Mouse (Mus musculus) monocyte, adult 2 months (primary cell): ENCODE measurements around the gene Slc25a17.

Source experiments
- DNase-seq, 2 experiments: peaks; one replicate each; pipeline ENCODE4 v3.0.0; 2022; ENCODE audit warnings: low spot score in 2 of 2, low read depth in 1 of 2

Gene Slc25a17

DNA sequence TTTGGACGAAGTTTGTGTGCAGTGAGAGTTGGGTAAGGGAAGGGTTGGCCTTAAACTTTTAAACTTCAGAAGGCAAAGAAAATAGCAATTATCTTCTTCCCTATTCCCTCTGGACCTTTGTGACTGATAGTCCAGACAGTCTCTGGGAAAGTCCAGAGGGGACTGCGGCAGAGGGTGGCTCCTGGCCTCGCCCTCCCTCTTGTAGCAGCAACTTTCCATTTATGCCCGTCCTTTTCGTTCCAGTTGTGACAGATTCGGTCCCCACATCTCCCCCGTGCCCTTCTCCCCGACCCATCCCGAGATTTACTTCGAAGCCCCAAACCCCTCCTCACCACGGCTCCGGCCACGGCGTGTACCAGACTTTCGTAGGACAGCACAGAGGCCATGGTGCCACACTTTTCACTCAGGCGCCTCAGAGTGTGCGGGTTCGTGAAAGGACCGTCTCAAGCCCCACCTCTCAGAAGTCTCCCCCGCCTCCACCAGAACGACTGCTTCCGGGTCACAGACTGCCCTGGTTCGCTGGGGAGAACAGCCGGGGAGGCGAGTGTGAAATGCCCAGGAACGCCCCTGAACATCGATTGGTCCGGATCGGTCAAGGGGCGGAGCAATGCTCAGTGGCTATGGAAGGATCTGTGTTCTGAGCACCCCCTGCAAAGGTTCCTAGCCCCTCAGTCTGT, at the start of gene Slc25a17:
Gene Slc25a17 (minus strand): TSS at position 468 of the 677 bp plus-strand sequence.
- peak; percentile 88 for DNase-seq

DNA sequence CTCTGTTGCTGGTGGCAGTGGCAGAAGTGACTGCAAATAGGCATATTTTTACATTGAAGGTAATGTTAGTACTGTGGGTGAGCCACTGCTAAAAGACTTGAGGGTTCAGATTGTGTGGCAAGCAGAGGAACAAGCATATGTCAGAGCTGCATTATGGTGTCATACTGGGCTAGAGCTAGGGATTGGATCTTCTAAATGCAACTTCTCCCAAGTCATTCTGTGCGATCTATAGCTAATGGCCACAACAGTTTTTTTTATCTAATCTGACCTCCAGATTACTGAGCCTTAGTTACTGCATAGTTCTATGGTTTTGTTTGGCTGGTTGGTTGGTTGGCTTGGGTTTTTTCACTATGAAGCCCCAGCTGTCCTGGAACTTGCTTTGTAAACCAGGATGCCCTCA, 47.6 kb upstream of the Slc25a17 start, which contains the start of gene Dnajb7:
Gene Dnajb7 (minus strand): TSS at position 101 of the 400 bp plus-strand sequence.
- no peak for DNase-seq

DNA sequence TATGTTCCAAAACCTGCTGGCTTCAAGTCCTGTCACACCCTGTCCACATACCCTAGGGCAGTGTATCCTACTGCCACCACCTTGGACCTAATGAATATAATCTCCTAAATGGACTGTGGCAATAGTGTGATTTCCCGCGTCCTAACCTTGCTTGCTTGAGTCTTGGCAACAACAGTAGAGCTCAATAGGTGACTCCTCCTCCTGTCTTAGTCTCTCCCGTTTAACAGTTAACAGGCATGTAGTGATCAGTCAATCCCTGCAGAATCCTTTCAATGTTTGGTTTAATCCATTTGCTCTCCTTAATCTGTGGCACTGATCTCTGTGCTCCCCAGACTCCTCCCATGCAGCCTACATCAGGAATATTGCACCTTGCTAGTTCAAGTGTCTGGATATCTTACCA, 44.4 kb upstream of the Slc25a17 start:
- no peak for DNase-seq

DNA sequence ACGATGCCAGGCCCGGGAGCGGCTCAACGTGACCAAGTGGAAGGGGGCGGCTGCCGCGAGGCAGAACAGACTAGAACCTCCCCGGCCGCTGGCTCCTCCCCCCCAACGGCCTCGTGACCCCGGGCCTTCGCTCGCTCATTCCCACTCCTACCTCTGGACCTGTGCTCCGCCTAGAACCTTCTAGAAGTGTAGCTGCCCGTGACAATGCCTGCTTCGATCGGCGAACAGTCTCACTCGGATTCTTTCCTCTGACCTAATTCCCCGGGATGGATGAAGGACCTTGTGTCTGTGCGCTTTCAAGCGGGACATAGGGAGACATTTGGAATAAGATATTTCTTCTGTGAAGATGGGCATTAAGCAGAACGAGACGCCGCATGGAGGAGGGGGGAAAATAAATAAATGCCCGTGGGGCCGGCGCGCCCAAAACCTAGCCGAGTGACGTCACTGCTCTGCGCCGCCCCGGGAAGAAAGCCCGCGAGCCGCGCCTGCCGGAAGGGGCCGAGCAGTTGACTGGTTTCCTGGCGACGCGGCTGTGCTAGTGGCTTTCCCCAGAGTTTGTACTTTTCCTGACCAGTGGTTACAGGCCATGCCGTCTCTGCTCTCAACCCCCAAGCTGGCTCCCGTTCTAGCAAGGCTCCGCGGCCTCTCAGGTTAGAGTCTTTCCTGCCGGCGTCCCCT, 39.2 kb upstream of the Slc25a17 start, which contains the start of the genes St13 and Xpnpep3:
Gene St13 (minus strand): TSS at position 440 of the 678 bp plus-strand sequence.
Gene Xpnpep3 (plus strand): TSS at position 501 of the 678 bp plus-strand sequence.
- peak; percentile 94 to 97 for DNase-seq

DNA sequence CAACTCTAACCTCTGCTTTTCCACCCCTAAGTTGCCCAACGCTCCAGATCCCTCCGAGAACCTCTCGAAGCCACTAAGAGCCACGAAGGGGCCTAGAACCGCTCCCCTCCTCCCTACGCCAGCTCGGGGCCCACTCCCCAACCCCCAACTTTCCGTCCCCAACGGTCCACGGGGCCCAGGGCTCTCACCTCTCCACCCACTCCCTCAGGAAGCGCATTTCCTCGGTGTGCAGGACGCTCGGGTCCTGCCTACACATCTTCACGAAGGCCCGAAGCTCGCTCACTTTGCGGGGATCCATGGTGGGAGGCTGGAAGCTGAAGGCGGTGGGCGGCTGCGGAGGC, 38.7 kb upstream of the Slc25a17 start:
- no peak for DNase-seq

DNA sequence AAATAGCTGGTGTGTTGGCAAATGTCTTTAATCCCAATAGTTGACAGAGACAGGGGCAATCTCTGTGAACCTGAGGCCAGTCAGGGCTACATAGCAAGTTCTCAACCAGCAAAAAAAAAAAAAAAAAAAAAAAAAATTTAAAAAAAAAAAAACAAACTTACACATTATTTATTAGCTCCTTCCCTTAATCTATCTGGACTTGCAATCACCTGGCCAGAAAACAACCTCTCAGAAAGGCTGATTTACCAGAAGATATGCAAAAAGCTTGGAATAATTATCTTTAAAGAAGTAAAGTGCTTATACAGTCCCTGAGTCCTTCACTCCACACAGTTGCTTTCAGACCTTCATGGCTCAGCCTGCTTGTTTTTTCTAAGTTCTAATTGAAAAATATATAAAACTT, 37.6 kb upstream of the Slc25a17 start:
- DNase-seq = no peak

DNA sequence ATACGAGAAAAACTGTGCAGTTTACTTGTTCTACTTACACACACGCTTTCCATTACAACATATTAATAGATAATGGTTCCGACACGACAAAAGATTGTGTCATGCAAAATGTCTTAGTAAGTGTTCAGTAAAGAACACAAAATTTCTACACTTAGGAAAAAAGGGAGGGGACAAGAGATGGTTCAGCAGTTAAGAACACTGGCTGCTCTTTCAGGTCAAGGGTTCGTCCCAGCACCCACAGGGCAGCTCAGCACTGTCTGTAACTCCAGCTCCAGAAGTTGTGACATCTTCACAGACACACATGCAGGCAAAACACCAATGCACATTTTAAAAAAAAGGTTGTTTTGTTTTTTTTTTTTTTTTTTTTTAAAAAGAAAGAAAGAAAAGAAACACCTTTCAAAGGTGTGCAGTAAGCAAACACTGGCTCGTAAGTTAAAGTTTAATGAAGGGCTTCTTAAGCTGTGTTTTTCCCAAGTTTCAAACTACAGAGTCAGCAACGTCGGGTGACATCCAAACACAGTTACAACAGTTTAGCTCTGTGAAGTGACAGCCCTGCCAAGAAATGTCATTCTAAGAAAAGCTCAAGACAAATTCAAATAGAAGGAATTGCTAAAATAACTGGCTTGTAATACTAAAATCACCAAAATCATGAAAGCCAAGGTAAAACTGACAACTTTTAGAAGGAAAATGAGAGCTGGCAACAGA, 33.8 kb upstream of the Slc25a17 start:
- no peak for DNase-seq

DNA sequence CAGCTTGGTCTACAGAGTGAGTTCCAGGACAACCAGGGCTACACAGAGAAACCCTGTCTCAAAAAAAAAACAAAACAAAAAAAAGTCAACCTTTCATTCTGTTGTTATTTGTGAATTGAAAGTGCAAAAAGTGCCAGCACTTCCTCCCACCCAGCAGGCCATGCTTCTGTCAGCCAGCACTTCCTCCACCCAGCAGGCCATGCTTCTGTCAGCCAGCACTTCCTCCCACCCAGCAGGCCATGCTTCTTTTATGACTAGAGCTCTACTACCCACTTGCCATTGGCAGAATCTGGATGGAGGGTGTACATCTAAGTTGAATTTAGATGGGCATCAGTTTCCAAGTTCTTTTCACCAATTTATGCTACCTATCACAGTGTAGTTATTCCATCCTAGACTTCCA, 32.4 kb upstream of the Slc25a17 start:
- DNase-seq = peak; percentile 35 to 56

DNA sequence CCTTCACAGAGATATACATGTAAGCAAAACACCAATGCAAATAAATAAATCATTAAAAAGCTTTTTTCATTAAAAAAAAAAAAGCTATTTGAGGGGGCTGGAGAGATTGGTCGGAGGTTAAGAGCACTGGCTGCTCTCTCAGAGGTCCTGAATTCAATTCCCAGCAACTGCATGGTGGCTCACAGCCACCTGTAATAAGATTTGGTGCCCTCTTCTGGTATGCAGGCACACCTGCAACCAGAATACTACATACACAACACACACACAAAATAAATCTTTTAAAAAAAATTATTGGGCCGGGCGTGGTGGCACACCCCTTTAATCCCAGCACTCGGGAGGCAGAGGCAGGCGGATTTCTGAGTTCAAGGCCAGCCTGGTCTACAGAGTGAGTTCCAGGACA, 25.7 kb upstream of the Slc25a17 start:
- no peak for DNase-seq

DNA sequence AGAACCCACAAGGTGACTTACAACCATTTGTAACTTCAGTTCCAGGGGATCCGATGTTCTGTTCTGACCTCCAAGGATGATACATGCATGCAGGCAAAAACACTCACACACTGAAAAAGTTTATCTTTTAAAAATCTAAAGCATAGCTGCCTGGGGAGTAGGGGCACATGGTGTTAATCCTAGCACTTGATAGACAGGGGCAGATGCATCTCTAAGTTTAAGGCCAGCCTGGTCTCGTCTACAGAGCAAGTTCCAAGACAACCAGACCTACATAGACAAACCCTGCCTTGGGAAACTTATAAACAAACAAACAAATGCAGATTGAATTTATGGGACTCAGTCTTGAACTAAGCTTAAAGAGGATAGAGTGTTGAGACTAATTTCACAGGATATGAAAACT, 18.2 kb upstream of the Slc25a17 start:
- no peak for DNase-seq

DNA sequence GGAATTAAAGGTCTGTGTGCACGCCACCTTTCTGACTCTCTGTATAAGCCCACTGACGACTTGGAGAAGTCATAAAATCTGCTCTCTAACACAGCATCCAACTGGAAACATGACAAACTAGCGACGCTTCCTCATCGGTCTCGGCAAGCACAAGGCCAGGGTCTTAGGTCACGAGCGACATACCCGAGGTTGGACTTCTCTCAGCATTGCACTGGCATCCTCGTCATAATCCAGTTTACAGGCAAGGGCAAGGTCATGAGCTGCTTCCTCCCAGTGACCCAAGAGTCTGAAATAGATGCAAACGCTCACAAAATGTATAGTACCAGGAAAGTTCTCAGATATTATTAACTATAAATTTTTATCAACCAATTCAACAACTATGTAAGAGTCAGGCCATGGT, 14.0 kb upstream of the Slc25a17 start:
- no peak for DNase-seq

DNA sequence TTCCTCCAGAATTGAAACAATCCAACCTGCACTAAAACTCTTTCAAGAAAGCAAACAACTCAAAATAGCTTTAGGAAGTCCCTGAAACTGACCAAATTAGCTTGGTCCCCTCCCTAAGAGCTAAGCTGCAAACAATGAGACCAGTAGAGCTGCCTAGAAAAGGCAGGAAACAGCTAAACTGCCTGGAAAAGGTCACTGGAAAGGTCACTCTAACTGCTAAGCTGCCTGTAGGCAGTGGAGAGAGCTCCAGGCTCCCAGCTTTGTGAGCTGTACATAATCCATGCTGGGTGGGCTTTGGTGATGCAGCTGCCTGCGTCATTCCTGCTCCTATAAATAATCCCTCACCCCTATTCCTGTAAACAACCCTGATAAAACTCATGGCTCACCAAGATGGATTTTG, 9.7 kb upstream of the Slc25a17 start:
- DNase-seq = no peak

DNA sequence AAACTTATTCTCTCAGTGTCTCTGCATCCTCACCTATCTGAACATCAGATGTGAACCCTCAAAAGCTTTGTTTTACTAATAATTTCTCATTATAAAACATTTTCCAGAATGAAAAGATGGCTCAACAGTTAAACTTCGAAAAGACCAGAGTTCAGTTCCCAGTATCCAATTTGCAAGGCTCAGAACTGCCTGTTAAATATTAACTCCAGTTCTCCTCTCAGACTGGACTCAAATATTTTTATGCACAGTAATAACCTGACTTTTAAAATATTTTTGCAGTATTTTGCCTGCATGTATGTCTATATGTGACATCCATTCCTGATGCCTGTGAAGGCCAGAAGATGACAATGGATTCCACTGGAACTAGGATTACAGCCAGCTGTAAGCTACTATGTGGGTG, 8.0 kb upstream of the Slc25a17 start:
- DNase-seq = no peak

DNA sequence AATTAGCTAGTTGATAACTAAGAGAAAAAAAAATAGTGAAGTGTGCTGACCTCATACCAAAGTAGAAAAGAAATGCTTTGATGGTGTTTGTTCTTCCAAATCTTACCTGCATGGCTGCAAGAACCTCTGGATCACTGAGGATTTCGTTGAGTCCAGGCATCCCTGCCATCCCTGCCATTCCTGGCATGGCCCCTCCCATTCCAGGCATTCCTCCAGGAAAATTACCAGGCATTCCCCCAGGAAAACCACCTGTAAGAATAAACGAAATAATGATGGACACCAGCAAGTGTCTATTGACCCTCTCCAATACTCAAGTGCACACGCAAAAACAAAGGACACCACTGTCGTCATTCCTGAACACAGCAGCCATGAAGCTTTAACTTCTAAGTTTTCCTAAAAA, 5.6 kb upstream of the Slc25a17 start:
- no peak for DNase-seq

DNA sequence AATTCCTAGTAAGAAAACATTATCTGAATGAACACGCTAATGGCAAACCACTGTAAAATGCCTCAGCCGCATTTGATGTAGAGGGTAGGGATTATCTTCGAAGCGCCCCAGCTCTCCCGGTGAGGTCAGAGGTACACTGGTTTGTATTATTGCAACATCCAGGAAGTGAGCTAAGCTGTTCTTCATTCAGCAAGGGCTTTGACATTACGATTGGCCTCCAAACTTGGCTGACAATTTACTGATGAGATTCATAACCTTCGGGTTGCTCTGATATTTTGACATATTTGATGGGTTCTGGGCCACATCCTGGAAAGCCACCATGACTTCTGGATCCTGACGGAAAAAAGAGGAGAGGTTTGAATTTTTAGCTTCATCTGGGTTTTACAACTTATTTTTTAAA, 4.6 kb upstream of the Slc25a17 start:
- DNase-seq = no peak

DNA sequence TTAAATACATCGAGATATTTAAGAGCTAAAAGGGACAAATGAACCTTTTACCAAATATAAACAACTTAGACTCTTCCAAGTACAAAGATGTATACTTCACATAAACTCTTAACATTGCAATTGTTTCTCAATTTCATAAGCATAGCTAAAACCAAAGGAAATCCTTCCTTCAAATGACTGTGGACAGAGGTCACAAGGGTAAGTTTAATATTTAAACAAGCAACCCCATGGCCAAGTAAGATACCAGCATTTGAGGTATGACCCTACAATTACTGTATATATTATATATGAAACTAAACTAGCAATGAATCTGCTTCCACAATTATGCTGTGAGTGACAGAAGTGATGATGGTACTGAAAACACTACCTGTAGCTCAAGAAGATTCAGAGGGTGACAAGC, 3.7 kb upstream of the Slc25a17 start:
- DNase-seq = no peak

DNA sequence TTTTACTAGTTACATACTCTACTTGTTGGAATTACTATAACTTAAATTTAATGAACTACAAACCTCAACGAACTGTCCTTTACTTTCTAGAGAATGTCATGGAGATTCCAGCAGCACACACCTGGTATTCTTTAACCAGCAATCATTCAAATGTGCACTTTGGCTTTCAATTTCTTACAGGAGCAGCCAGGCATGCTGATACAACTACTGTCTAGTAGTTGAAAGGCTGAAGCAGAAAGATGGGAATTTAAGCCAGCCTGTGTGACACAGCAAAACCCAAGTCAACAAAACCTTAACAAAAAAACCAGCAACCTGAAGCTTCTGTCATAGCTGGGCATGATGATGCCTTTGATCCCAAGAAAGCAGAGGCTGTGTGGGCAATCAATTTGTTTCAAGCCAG, 1.9 kb upstream of the Slc25a17 start:
- DNase-seq = no peak

DNA sequence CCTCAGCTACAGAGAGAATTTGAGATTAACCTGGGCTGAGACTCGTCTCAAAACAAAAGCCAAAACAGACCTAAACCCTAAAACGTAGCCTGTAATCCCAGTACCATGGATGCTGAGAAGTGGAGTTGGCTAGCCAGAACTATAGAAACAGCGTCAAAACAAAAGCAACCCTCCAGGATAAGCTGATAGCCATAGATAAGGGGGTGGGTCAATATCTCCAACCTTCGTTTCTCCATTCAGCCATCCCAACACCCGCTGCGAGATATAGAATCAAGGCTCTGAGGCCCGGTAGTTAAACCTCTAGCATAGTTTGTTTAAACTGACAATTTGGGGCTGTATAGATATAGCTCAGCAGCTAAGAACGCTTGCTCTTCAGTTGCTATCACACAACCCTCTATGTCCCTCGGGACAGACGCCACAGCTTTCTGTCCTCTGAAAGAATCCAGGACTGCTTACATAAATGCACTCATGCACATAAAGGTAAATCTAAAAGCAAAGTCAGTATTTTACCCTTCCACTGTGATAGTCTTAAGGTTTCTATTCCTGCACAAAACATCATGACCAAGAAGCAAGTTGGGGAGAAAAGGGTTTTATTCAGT, 904 bp upstream of the Slc25a17 start:
- no peak for DNase-seq

DNA sequence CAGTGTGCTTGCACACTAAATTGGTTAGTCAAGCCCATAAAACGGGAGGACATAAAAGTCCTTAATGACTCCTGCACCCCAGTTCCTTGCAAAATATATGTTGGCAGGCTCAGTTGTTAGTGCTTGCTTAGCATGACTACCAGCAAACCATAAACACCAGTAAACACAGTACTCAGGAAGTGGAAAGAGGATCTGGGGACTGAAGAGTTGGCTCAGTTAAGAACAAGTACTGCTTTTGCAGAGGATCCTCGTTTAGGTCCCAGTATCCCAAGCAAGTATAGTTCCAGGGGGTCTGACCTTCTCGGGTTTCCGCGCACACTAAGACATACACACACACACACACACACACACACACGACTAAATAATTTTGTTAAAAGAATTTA, 401 bp upstream of the Slc25a17 start:
- no peak for DNase-seq

DNA sequence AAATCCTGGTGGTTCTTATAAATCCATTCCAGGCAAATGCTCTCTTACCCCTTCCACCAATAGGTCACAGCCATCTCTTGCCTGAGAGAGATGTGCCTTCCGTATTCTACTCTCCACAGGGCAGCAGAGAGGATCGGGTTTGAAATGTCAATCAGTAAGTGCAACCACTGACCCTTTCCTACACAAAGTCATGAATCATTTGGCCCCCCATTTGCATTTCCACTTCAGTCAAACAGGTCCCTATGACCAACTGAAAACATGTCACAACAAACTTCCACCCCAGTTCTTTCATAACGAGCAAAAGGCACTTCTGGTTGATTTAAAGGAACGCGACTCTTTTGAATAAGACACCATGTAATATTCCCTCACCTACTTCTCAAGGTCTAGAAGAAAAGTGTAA, 1.2 kb downstream of the Slc25a17 start:
- DNase-seq = no peak

DNA sequence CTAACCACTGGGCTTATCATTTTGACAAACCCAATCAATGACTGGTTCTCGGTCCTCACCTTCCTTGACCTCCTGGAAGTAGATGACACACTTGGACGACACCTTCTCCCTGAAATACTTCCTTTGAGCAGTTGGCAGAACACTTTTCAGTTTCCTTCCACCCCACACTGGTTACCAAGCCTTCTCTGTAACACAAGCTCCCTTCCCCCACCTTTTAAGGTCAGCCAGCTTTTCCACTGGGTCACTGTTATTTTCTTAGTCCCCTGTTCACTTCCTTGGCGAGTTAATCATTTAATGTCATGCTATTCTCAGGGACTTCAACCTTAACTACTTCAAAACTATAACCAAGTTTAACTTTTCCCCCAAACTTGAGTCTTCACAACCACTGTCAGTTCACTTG, 1.7 kb downstream of the Slc25a17 start:
- no peak for DNase-seq

DNA sequence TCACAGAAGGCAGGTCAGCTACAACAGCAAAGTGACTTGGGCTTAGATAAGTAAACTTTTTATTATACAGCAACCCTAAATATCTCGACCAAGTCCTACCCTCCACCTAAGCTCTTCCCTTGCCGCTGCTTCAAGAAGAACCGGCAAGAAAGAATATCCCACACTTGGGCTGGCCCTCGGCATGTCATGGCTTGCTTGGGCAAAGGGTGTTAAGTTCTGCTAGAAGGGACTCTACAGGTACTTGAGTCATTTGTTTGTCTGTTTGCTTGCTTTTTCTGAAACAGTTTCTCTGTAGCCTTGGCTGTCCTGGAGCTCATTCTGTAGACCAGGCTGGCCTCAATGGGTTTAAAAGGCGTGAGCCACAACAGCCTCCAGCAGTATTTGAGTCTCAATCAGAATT, 3.7 kb downstream of the Slc25a17 start:
- no peak for DNase-seq
